Mouse (Mus musculus) CH12.LX (cell line): ENCODE results near the gene Mustn1.

Experiments
- BHLHE40 ChIP-seq: IDR thresholded peaks from 2 replicates; pipeline ENCODE4 v1.6.1; 2011; ENCODE audit warnings: mild to moderate bottlenecking, low read depth, low read length, improper control_type of control experiment
- CTCF ChIP-seq, 2 experiments: IDR thresholded peaks in 1 of 2; conservative IDR thresholded peaks in 1 of 2; 2 replicates each; pipeline ENCODE4 v1.5.1; 2011 to 2012; ENCODE audit warnings: low read depth in 2 of 2, low read length in 2 of 2, improper control_type of control experiment in 1 of 2, inconsistent platforms in 1 of 2, mild to moderate bottlenecking in 1 of 2, moderate library complexity in 1 of 2
- EP300 ChIP-seq: IDR thresholded peaks from 2 replicates; pipeline ENCODE4 v1.6.1; 2011; ENCODE audit warnings: low read length, improper control_type of control experiment
- POLR2A ChIP-seq: IDR thresholded peaks from 2 replicates; pipeline ENCODE4 v1.6.1; 2011; ENCODE audit warnings: low read depth, mild to moderate bottlenecking, improper control_type of control experiment, low read length
- RAD21 ChIP-seq: IDR thresholded peaks from 2 replicates; pipeline ENCODE4 v1.6.1; 2011; ENCODE audit warnings: low read depth, mild to moderate bottlenecking, low read length, improper control_type of control experiment, moderate library complexity
- SIN3A ChIP-seq: IDR thresholded peaks from 2 replicates; pipeline ENCODE4 v1.6.1; 2012; ENCODE audit warnings: low read length, improper control_type of control experiment, inconsistent platforms
- TCF12 ChIP-seq: IDR thresholded peaks from 2 replicates; pipeline ENCODE4 v1.6.1; 2014; ENCODE audit warnings: low read depth, mild to moderate bottlenecking, inconsistent platforms, low read length, improper control_type of control experiment

DNA sequence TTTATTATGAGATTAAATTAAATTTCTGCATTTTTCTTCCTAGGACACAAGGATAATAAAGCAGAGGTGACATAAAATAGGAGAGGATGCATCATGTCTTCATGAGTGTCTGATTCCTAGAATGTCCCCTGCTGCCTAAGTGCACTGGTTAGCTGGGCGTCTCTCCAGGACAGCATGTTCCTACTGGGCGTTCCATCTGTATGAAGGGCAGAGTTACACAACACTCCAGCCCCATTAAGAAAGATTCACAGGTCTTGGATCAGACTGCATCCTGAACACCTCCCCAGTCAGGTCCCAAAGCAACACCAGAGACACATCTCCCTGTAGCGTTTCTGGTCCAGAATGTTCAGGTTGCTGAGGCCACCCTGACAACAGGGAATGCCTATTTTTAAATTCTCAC lies 23.7 kb upstream of the Mustn1 start:
- TF ChIP-seq POLR2A = no peak
- no peak for TF ChIP-seq BHLHE40
- no peak for TF ChIP-seq RAD21
- no peak for TF ChIP-seq SIN3A
- no peak for TF ChIP-seq CTCF (conservative IDR thresholded peaks at IDR 0.05 in 1 of 2, IDR thresholded peaks at IDR 0.05 in 1 of 2; ENCODE audit: low read depth in 2 of 2, low read length in 2 of 2)
- TF ChIP-seq EP300 = no peak
- no peak for TF ChIP-seq TCF12
